Mouse (Mus musculus): ENCODE measurements around the gene Gpr137b. TPM values are rescaled to one million over a fixed set of nuclear protein-coding genes. Genes with fewer than 3 reads are reported as not detected.
A peak's percentile ranks its signal among the peaks of the same experiment; 100 is the strongest.
"Not testable (repeated sequence)": the region's sequence is repeated elsewhere in the genome, so short reads cannot be mapped to it uniquely, and the experiment has no call there.

Gene Gpr137b
- polyA plus RNA-seq, 1 experiment from 2014 or later, result 19.3 TPM

DNA sequence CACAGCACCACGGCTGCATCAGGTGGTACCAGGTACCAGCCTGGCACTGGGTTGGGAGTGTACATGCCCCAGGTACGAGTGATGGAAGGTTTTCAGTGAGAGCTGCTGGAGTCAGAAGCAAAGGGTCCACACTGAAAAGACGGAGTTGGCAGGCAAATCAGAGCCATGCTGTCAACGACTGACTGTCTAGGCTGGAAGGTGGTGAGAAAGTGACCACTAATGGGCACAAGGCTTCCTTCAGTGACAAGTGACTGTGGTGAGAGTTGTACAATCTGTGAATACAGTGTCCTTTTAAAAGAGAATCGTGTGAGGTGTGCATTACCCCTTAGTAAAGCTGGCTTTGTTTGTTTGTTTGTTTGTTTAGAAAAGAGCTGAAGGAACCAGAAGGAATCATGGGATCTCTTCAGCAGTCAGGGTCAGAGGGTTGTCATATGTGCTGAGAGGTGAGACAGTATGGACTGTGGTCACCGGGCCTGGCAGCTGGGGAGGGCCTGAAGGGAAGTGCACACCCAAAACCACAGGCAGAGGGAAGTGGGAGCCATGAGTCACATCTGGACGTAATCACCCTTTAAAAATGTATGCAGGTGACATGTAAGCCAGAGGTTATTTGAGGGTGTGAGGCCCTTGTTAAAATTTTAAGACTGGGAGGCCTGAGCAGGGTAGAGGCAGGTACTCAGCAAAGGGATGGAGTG lies 15.5 kb downstream of the Gpr137b start:
- H3K9me3 ChIP-seq (ENCODE audit: low read length); H3K9ac ChIP-seq (replicated peaks; ENCODE audit: low read depth); H3K27ac ChIP-seq (ENCODE audit: low read length); H3K4me3 ChIP-seq (ENCODE audit: low read depth, low read length); H3K27me3 ChIP-seq (replicated peaks; ENCODE audit: insufficient read depth, low read length); H3K36me3 ChIP-seq (ENCODE audit: insufficient read depth, low read length); H3K4me1 ChIP-seq (ENCODE audit: insufficient read depth, low read depth, low read length); H3K4me2 ChIP-seq (replicated peaks; ENCODE audit: low read depth, low read length); DNase-seq (ENCODE audit: low spot score): not testable (repeated sequence)
- 33% methylated on average over 1 of the region's 7 CpGs for WGBS
- ATAC-seq, result peak; percentile 49; the same call in 1 of the 2 replicates

DNA sequence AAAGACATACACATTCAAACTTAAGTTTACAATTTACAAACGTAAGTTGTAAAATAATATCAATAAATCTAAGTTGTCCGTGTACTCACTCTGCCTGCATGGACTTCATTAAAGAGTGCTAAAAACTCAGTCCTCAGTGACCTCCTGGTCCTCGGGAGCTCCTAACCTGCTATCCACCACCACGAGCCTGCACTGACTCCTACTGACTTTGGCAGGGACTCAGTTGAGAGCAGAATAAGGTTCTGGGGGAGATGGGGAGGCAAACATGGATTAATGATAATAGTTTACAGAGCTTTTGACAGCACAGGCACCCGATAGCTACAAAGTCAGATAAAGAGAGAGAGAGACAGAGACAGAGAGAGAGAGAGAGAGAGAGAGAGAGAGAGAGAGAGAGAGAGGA lies 16.6 kb downstream of the Gpr137b start:
- no peak for ATAC-seq
- H3K4me1 ChIP-seq (ENCODE audit: insufficient read depth, low read depth, low read length), result no peaks in the 10 kb centered on the region
- no peaks in the 10 kb centered on the region for H3K9me3 ChIP-seq (ENCODE audit: low read length)
- H3K9ac ChIP-seq (replicated peaks; ENCODE audit: low read depth), result no peak overlapping the region
- H3K27me3 ChIP-seq (replicated peaks; ENCODE audit: insufficient read depth, low read length), result no peaks in the 10 kb centered on the region
- H3K4me2 ChIP-seq (replicated peaks; ENCODE audit: low read depth, low read length), result no peak overlapping the region
- 74% methylated on average over 5 of the region's 5 CpGs for WGBS
- H3K27ac ChIP-seq (ENCODE audit: low read length), result no peak overlapping the region
- TF ChIP-seq EP300 (IDR thresholded peaks at IDR 0.05) (no peak), CTCF (IDR thresholded peaks at IDR 0.05) (no peak)
- no peak overlapping the region for H3K4me3 ChIP-seq (ENCODE audit: low read depth, low read length)
- H3K36me3 ChIP-seq (ENCODE audit: insufficient read depth, low read length), result no peaks in the 10 kb centered on the region
- DNase-seq (ENCODE audit: low spot score), result no peak

DNA sequence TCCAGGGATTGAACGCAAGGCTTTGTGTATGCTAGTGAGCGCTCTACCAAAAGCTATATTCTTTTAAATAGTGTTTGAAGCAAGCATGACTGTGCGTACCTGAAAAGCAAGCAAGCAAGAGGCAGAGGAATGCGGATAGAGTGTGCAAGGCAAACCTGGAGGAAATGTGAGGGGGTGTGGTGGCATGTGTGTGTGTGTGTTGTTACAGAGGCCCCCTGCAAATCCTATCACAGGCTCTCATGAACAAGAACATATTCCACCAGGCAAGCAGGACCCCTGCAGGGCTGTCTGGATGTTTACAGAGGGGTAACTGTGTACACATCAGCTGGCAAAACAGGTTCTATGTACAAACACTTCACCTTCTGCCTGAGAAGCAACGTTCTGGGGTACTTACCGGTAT lies 19.8 kb downstream of the Gpr137b start:
- 59% methylated on average over 4 of the region's 6 CpGs for WGBS
- H3K27ac ChIP-seq (ENCODE audit: low read length), result not testable (repeated sequence)
- peak; percentile 84 for ATAC-seq

DNA sequence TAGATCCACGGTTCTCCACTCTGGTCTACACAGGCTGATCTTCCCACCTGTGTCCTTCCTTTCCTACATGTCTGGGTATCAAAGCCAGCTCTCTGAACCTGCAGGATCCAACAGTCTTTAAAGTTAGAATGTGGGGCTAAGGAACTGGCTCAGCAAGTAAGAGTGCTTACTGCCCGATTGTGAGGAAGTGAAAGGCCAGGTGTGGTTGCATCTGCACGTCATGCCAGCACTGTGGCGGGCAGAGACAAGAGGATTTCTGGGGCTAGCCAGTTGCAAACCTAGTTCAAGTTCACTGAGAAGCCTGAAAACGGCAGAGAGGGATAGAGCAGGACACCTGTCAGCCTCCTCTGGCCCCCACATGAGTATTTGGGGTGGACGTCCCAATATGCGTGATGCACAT lies 22.4 kb downstream of the Gpr137b start:
- not testable (repeated sequence) for DNase-seq (ENCODE audit: low spot score)

More for the DNA sequence above, 19.8 kb downstream of the Gpr137b start:
- not testable (repeated sequence) for H3K4me2 ChIP-seq (replicated peaks; ENCODE audit: low read depth, low read length); H3K9ac ChIP-seq (replicated peaks; ENCODE audit: low read depth); H3K4me1 ChIP-seq (ENCODE audit: insufficient read depth, low read depth, low read length); H3K27me3 ChIP-seq (replicated peaks; ENCODE audit: insufficient read depth, low read length); H3K4me3 ChIP-seq (ENCODE audit: low read depth, low read length); H3K9me3 ChIP-seq (ENCODE audit: low read length); H3K36me3 ChIP-seq (ENCODE audit: insufficient read depth, low read length)
- DNase-seq (ENCODE audit: low spot score), result peak; percentile 35

DNA sequence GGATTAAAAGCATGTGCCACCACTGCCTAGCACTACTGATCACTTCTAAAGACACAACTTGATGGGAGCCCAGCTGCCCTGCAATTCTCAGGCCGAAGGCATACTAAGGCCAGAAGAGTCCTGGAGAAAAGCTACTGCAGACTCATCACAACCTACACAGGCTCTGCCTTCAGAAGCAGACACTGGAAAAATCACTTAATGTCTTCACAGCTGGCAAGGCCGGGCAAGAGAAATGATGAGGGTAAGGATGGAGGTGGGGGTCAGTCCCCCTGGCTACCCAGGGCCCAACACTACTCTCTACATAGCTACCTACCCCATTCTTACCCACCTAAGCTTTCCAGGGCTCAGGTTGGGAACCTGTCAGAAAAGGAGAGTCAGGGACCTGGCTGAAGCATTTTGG lies 27.4 kb downstream of the Gpr137b start:
- H3K9me3 ChIP-seq (ENCODE audit: low read length); H3K9ac ChIP-seq (replicated peaks; ENCODE audit: low read depth); H3K4me1 ChIP-seq (ENCODE audit: insufficient read depth, low read depth, low read length); ATAC-seq; H3K36me3 ChIP-seq (ENCODE audit: insufficient read depth, low read length); H3K4me3 ChIP-seq (ENCODE audit: low read depth, low read length); DNase-seq (ENCODE audit: low spot score); H3K4me2 ChIP-seq (replicated peaks; ENCODE audit: low read depth, low read length); H3K27ac ChIP-seq (ENCODE audit: low read length); H3K27me3 ChIP-seq (replicated peaks; ENCODE audit: insufficient read depth, low read length): not testable (repeated sequence)
- WGBS, result 100% methylated on average over 2 of the region's 2 CpGs

More for the DNA sequence above, 22.4 kb downstream of the Gpr137b start:
- not testable (repeated sequence) for H3K9me3 ChIP-seq (ENCODE audit: low read length); H3K9ac ChIP-seq (replicated peaks; ENCODE audit: low read depth); H3K4me1 ChIP-seq (ENCODE audit: insufficient read depth, low read depth, low read length); H3K27ac ChIP-seq (ENCODE audit: low read length); H3K4me2 ChIP-seq (replicated peaks; ENCODE audit: low read depth, low read length); H3K36me3 ChIP-seq (ENCODE audit: insufficient read depth, low read length); H3K4me3 ChIP-seq (ENCODE audit: low read depth, low read length); H3K27me3 ChIP-seq (replicated peaks; ENCODE audit: insufficient read depth, low read length); ATAC-seq
- 88% methylated on average over 6 of the region's 7 CpGs for WGBS

DNA sequence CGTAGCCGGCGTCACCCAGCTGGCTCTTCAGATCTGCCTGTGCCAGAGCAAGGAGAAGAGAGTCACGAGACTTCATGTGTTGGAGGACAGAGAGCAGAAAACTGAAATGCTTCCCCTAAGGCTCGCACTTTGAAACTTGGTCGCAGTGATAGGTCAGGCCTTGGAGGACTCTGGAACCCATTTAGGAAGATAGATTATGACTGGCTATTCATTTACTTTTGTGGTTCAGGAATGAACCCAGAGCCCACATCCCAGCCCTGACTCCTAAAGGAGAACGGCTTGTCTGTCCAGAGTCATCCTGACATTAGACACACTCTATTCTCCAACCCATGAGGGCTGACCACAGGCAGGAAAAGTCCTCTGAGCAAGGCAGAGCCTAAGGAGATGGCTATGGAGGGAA lies 30.3 kb downstream of the Gpr137b start:
- not testable (repeated sequence) for H3K36me3 ChIP-seq (ENCODE audit: insufficient read depth, low read length); H3K4me3 ChIP-seq (ENCODE audit: low read depth, low read length); H3K4me1 ChIP-seq (ENCODE audit: insufficient read depth, low read depth, low read length); H3K9me3 ChIP-seq (ENCODE audit: low read length); ATAC-seq; DNase-seq (ENCODE audit: low spot score); H3K9ac ChIP-seq (replicated peaks; ENCODE audit: low read depth); H3K27ac ChIP-seq (ENCODE audit: low read length); H3K27me3 ChIP-seq (replicated peaks; ENCODE audit: insufficient read depth, low read length); H3K4me2 ChIP-seq (replicated peaks; ENCODE audit: low read depth, low read length)
- WGBS, result 92% methylated on average over 7 of the region's 7 CpGs

DNA sequence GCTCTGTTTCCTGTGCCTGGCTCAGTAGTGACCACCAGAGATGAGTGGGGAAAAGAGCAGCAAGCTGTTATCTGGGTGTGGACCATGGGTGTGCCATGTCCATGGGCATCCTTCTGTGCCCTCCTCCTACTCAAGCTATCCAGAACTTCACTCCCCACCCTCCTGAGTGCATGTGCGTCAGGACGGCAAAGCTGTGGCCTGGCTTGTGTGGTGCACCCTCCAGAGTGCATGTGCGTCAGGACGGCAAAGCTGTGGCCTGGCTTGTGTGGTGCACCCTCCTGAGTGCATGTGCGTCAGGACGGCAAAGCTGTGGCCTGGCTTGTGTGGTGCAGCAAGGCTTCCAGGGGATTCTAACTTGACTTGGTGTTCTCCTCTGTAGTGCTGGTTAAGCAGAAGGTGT lies 31.6 kb downstream of the Gpr137b start:
- H3K4me3 ChIP-seq (ENCODE audit: low read depth, low read length); DNase-seq (ENCODE audit: low spot score); H3K27me3 ChIP-seq (replicated peaks; ENCODE audit: insufficient read depth, low read length); H3K27ac ChIP-seq (ENCODE audit: low read length); ATAC-seq; H3K4me1 ChIP-seq (ENCODE audit: insufficient read depth, low read depth, low read length); H3K9ac ChIP-seq (replicated peaks; ENCODE audit: low read depth); H3K4me2 ChIP-seq (replicated peaks; ENCODE audit: low read depth, low read length); H3K36me3 ChIP-seq (ENCODE audit: insufficient read depth, low read length); H3K9me3 ChIP-seq (ENCODE audit: low read length): not testable (repeated sequence)
- 93% methylated on average over 6 of the region's 6 CpGs for WGBS

DNA sequence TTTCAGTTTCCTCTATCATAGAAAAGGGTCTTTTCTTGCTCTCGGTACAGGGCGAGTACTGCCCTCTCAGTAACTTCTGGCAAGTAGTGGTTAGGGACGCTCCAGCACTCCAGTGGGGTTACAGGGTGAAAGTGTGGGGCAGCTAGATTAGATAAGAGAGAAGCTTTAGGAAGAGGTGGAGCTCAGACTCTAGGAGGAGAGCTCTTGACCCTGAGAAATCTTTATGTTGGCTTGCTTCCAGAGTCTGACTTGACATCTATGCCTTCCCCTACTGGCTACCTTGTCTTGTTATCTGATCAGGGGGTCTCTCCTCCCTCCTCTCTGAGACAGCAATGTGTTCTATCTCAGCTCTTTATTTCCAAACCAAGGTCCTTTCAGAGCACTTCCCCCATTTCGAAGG lies 33.8 kb downstream of the Gpr137b start:
- 40% methylated on average over 4 of the region's 4 CpGs for WGBS
- not testable (repeated sequence) for H3K9me3 ChIP-seq (ENCODE audit: low read length); H3K4me2 ChIP-seq (replicated peaks; ENCODE audit: low read depth, low read length); H3K27me3 ChIP-seq (replicated peaks; ENCODE audit: insufficient read depth, low read length); H3K27ac ChIP-seq (ENCODE audit: low read length); H3K36me3 ChIP-seq (ENCODE audit: insufficient read depth, low read length); H3K4me3 ChIP-seq (ENCODE audit: low read depth, low read length); H3K4me1 ChIP-seq (ENCODE audit: insufficient read depth, low read depth, low read length); H3K9ac ChIP-seq (replicated peaks; ENCODE audit: low read depth)
- DNase-seq (ENCODE audit: low spot score) (peak; percentile 6), ATAC-seq (peak; percentile 12; the same call in 1 of the 2 replicates)

DNA sequence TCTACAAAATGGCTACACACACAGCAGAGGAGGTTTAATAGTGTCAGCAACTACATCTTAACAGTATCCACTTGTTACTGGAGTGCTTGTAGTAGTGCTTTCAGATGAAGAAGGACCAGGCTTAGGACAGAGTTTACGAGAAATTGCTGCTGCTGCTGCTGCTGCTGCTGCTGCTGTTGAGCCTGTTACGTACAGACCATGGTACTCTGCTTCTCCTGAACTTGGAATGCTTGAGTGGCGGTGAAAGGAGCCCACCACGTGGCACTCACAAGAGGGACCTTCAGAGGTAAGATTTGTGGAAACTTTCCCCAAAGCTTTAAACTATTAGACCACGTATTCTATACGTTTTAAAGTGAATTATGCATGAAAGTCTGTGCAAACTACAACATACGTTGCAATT lies 35.2 kb downstream of the Gpr137b start:
- H3K9me3 ChIP-seq (ENCODE audit: low read length); H3K4me3 ChIP-seq (ENCODE audit: low read depth, low read length); DNase-seq (ENCODE audit: low spot score); H3K4me2 ChIP-seq (replicated peaks; ENCODE audit: low read depth, low read length); H3K36me3 ChIP-seq (ENCODE audit: insufficient read depth, low read length); H3K27ac ChIP-seq (ENCODE audit: low read length); H3K9ac ChIP-seq (replicated peaks; ENCODE audit: low read depth); H3K27me3 ChIP-seq (replicated peaks; ENCODE audit: insufficient read depth, low read length); H3K4me1 ChIP-seq (ENCODE audit: insufficient read depth, low read depth, low read length): not testable (repeated sequence)
- 69% methylated on average over 7 of the region's 7 CpGs for WGBS
- peak; percentile 12; the same call in 1 of the 2 replicates for ATAC-seq

DNA sequence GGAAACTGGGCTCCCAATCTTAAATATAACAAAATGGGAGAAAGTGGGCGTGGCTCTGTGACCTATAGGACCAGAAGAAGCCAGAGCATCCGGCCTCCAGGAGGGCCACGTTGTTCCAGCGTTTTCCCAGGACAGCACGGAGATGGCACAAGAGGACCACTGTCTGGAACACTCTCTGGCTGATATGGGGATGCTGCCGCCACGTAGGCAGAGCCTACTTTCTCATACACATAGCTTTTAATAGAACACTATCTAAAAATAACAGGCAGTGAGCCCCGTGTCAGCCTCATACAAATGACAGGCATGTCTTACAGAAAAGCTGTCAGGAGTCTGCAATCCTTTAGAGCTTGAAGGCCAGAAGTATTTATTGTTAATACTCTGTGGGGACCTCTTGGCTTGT lies 35.7 kb downstream of the Gpr137b start:
- WGBS, result 70% methylated on average over 8 of the region's 8 CpGs

More for the DNA sequence above, 35.7 kb downstream of the Gpr137b start:
- H3K27ac ChIP-seq (ENCODE audit: low read length); H3K36me3 ChIP-seq (ENCODE audit: insufficient read depth, low read length); ATAC-seq; DNase-seq (ENCODE audit: low spot score); H3K27me3 ChIP-seq (replicated peaks; ENCODE audit: insufficient read depth, low read length); H3K9me3 ChIP-seq (ENCODE audit: low read length); H3K9ac ChIP-seq (replicated peaks; ENCODE audit: low read depth); H3K4me3 ChIP-seq (ENCODE audit: low read depth, low read length); H3K4me1 ChIP-seq (ENCODE audit: insufficient read depth, low read depth, low read length); H3K4me2 ChIP-seq (replicated peaks; ENCODE audit: low read depth, low read length): not testable (repeated sequence)
